Mouse (Mus musculus): ENCODE results near the gene Rhbg. TPM values are rescaled to one million over a fixed set of nuclear protein-coding genes. Genes with fewer than 3 reads are reported as not detected.

Rhbg gene
- polyA plus RNA-seq, 1 experiment from 2014 or later, result not detected

GRCm38 (mm10) chr3:88227976-88228375 lies 26.5 kb downstream of the Rhbg start:
- H3K27me3 ChIP-seq, result peaks cover 46% of the 10 kb centered on the region

GRCm38 (mm10) chr3:88227260-88227659 lies 27.2 kb downstream of the Rhbg start:
- H3K27me3 ChIP-seq, result peaks cover 46% of the 10 kb centered on the region
- ATAC-seq, result no peak
- DNase-seq (ENCODE audit: low read depth, low spot score), result no peak
- ChIA-PET POLR2A (no interaction called here), CTCF (no interaction called here)
- in situ Hi-C loops (cut with MboI; ENCODE audit: low pct_unique_long_range_greater_than_20kb), result no loop called here
- no peak for TF ChIP-seq CTCF (IDR thresholded peaks at IDR 0.05)

More at GRCm38 (mm10) chr3:88227976-88228375, 26.5 kb downstream of the Rhbg start:
- ChIA-PET CTCF (interaction anchor here (1.4 kb wide), 1 partner anchor 9 kb away, joined by 3 read pairs; no protein-coding TSS in a partner anchor), POLR2A (no interaction called here)
- DNase-seq (ENCODE audit: low read depth, low spot score), result no peak
- in situ Hi-C loops (cut with MboI; ENCODE audit: low pct_unique_long_range_greater_than_20kb), result no loop called here
- TF ChIP-seq CTCF (IDR thresholded peaks at IDR 0.05), result no peak
- no peak for ATAC-seq

- H3K27me3 ChIP-seq, result peaks cover 46% of the 10 kb centered on the region
- POLR2A ChIA-PET, result no interaction called here
- in situ Hi-C loops (cut with MboI; ENCODE audit: low pct_unique_long_range_greater_than_20kb), result no loop called here
- no peak for TF ChIP-seq CTCF (IDR thresholded peaks at IDR 0.05)
- ATAC-seq, result no peak
- DNase-seq (ENCODE audit: low read depth, low spot score), result no peak
- CTCF ChIA-PET, result interaction anchor here (1.1 kb wide), 1 partner anchor 9 kb away, joined by 4 read pairs; no protein-coding TSS in a partner anchor
Measured at GRCm38 (mm10) chr3:88226101-88226845, 28.2 kb downstream of the Rhbg start.

- H3K27me3 ChIP-seq, result peaks cover 50% of the 10 kb centered on the region
- CTCF ChIA-PET, result interaction anchor here (1.0 kb wide), 1 partner anchor 21 kb away, joined by 3 read pairs; no protein-coding TSS in a partner anchor
- POLR2A ChIA-PET, result no interaction called here
- TF ChIP-seq CTCF (IDR thresholded peaks at IDR 0.05), result no peak
- DNase-seq (ENCODE audit: low read depth, low spot score), result no peak
- in situ Hi-C loops (cut with MboI; ENCODE audit: low pct_unique_long_range_greater_than_20kb), result no loop called here
- ATAC-seq, result no peak
Measured at GRCm38 (mm10) chr3:88224929-88225328, 29.6 kb downstream of the Rhbg start.

- DNase-seq (ENCODE audit: low read depth, low spot score), result no peak
- in situ Hi-C loops (cut with MboI; ENCODE audit: low pct_unique_long_range_greater_than_20kb), result no loop called here
- no peak for TF ChIP-seq CTCF (IDR thresholded peaks at IDR 0.05)
Measured at GRCm38 (mm10) chr3:88222446-88222845, 32.1 kb downstream of the Rhbg start.

GRCm38 (mm10) chr3:88221519-88222390 lies 32.8 kb downstream of the Rhbg start:
- peaks cover 68% of the 10 kb centered on the region for H3K27me3 ChIP-seq
- in situ Hi-C loops (cut with MboI; ENCODE audit: low pct_unique_long_range_greater_than_20kb), result no loop called here
- DNase-seq (ENCODE audit: low read depth, low spot score), result no peak
- ChIA-PET CTCF (interaction anchor here (1.0 to 2.1 kb wide), 4 partner anchors 12 to 30 kb away, joined by 5 to 6 read pairs (median 6); no protein-coding TSS in a partner anchor), POLR2A (no interaction called here)
- no peak for ATAC-seq
- TF ChIP-seq CTCF (IDR thresholded peaks at IDR 0.05), result no peak

More at GRCm38 (mm10) chr3:88222446-88222845, 32.1 kb downstream of the Rhbg start:
- ChIA-PET CTCF (interaction anchor here (1.4 to 2.1 kb wide), 2 partner anchors 13 to 20 kb away, joined by 4 to 6 read pairs; no protein-coding TSS in a partner anchor), POLR2A (no interaction called here)
- ATAC-seq, result no peak
- H3K27me3 ChIP-seq, result peaks cover 64% of the 10 kb centered on the region

GRCm38 (mm10) chr3:88220842-88221241 lies 33.7 kb downstream of the Rhbg start:
- peak; percentile 91 for DNase-seq (ENCODE audit: low read depth, low spot score)
- TF ChIP-seq CTCF (IDR thresholded peaks at IDR 0.05), result no peak
- peaks cover 71% of the 10 kb centered on the region for H3K27me3 ChIP-seq
- in situ Hi-C loops (cut with MboI; ENCODE audit: low pct_unique_long_range_greater_than_20kb), result no loop called here
- ATAC-seq, result peak; percentile 81
- ChIA-PET CTCF (interaction anchor here (0.9 to 2.1 kb wide), 7 partner anchors 11 to 29 kb away, joined by 3 to 6 read pairs (median 5); no protein-coding TSS in a partner anchor), POLR2A (no interaction called here)

GRCm38 (mm10) chr3:88219940-88220339 lies 34.6 kb downstream of the Rhbg start:
- in situ Hi-C loops (cut with MboI; ENCODE audit: low pct_unique_long_range_greater_than_20kb), result no loop called here
- no peak for DNase-seq (ENCODE audit: low read depth, low spot score)
- TF ChIP-seq CTCF (IDR thresholded peaks at IDR 0.05), result no peak
- ChIA-PET POLR2A (no interaction called here), CTCF (interaction anchor here (1.2 to 1.3 kb wide), 2 partner anchors 18 to 19 kb away, joined by 3 to 4 read pairs; no protein-coding TSS in a partner anchor)
- H3K27me3 ChIP-seq, result peaks cover 71% of the 10 kb centered on the region
- no peak for ATAC-seq

GRCm38 (mm10) chr3:88217679-88218078 lies 36.8 kb downstream of the Rhbg start:
- POLR2A ChIA-PET, result no interaction called here
- CTCF ChIA-PET, result interaction anchor here (1.5 kb wide), 1 partner anchor 26 kb away, joined by 6 read pairs; no protein-coding TSS in a partner anchor
- ATAC-seq, result no peak
- peaks cover 78% of the 10 kb centered on the region for H3K27me3 ChIP-seq
- DNase-seq (ENCODE audit: low read depth, low spot score), result no peak
- in situ Hi-C loops (cut with MboI; ENCODE audit: low pct_unique_long_range_greater_than_20kb), result no loop called here
- no peak for TF ChIP-seq CTCF (IDR thresholded peaks at IDR 0.05)

- peaks cover 84% of the 10 kb centered on the region for H3K27me3 ChIP-seq
- CTCF ChIA-PET, result interaction anchor here (1.5 to 2.0 kb wide), 2 partner anchors 21 to 26 kb away, joined by 5 to 6 read pairs; no protein-coding TSS in a partner anchor
- DNase-seq (ENCODE audit: low read depth, low spot score) (no peak), ATAC-seq (no peak)
- POLR2A ChIA-PET, result no interaction called here
- TF ChIP-seq CTCF (IDR thresholded peaks at IDR 0.05), result no peak
- in situ Hi-C loops (cut with MboI; ENCODE audit: low pct_unique_long_range_greater_than_20kb), result no loop called here
Measured at GRCm38 (mm10) chr3:88216534-88217326, 37.8 kb downstream of the Rhbg start.

Measured in Patski (cell line).